Comparison of ENCODE assay signal across 13 mouse cellular contexts in the genomic region with DNA sequence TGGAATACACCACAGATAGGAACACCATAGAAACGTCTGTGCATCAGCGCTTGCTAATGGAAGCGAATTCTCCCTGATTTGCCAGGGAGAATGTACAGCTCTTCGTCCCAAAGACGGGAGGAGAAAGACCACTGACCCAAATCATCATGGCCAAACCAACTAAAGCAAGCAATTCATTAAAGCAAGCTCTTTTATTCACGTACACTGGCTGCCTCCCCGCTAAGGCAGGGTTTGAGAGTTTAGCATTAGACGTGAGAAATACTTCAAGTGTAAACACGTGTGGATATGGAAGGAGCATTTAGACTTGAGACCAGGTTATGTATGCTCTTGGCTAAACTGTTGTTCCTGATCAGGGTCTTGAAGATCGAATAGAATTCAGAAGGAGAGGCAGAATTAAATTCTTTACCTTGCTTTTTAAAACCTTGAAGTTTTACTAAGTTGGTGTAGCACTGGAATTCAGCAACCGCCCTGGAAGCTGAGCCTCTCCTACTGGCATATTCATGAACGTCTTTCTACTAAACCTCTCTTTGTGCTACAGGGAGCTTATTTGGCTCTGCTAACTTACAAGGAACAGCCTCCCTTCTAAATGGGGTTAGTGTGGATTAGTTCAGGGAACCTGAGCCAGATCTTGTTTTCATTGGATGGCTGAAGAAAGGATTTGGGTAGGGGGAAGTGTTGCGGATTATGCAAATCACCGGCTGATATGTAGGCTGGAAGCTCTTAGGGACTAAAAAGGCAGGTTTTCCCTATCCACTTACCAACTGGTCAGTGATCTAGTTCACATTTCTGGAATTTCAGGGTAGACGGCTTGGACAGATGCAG.
A peak's percentile ranks its signal among the peaks of the same experiment; 100 is the strongest.
DNase-seq lines count a peak whose midpoint lies in the region; ATAC-seq and TF ChIP-seq lines count a peak whose summit lies in the region.
"Had no signal": no experiment of that assay in that cellular context is flagged by ENCODE, and none has a peak within 500 bp of the region (broad histone marks: within the 10 kb centered on the region; RNA-seq: fewer than 3 reads in every experiment).

No protein-coding gene starts in this region.

- no peaks in the 10 kb centered on the region for H3K9me3 ChIP-seq in embryonic facial prominence, embryonic 10.5 days
- H3K9me3 ChIP-seq in hindbrain, embryonic 12.5 days (replicated peaks): no peaks in the 10 kb centered on the region
- no peaks in the 10 kb centered on the region for H3K9me3 ChIP-seq in midbrain, embryonic 14.5 days (ENCODE audit: control insufficient read depth, low read length)
- no peaks in the 10 kb centered on the region for H3K9me3 ChIP-seq in liver, embryonic 11.5 days (ENCODE audit: control insufficient read depth, low read length)

- TF ChIP-seq CTCF in brain, embryonic 14.5 days (IDR thresholded peaks at IDR 0.05; ENCODE audit: borderline replicate concordance, extremely low read depth, insufficient read depth, insufficient read length): no peak

- intact Hi-C loops in left cerebral cortex, postnatal 14 days (cut with DNase I): no loop called here

- H3K9ac ChIP-seq in hindbrain, embryonic 12.5 days: no peak overlapping the region
- no peak overlapping the region for H3K9ac ChIP-seq in midbrain, embryonic 14.5 days (replicated peaks; ENCODE audit: low read length)
- H3K9ac ChIP-seq in liver, embryonic 11.5 days (ENCODE audit: low read depth, low read length): no peak overlapping the region
- H3K9ac ChIP-seq: liver, postnatal 0 days had no signal

- no peak overlapping the region for H3K4me3 ChIP-seq in embryonic facial prominence, embryonic 10.5 days
- H3K4me3 ChIP-seq in hindbrain, embryonic 12.5 days: no peak overlapping the region
- H3K4me3 ChIP-seq in midbrain, embryonic 14.5 days (replicated peaks; ENCODE audit: low read depth, low read length): no peak overlapping the region
- no peak overlapping the region for H3K4me3 ChIP-seq in liver, embryonic 11.5 days (ENCODE audit: low read depth, low read length)
- H3K4me3 ChIP-seq: left cerebral cortex, adult 2 months had no signal

- 39% methylated on average over 15 of the region's 15 CpGs for WGBS in embryonic facial prominence, embryonic 10.5 days
- WGBS in hindbrain, embryonic 12.5 days: 45% methylated on average over 15 of the region's 15 CpGs
- 9% methylated on average over 15 of the region's 15 CpGs for WGBS in midbrain, embryonic 14.5 days
- WGBS in liver, embryonic 11.5 days: 59% methylated on average over 15 of the region's 15 CpGs

- H3K36me3 ChIP-seq in embryonic facial prominence, embryonic 10.5 days (replicated peaks): no peaks in the 10 kb centered on the region
- no peaks in the 10 kb centered on the region for H3K36me3 ChIP-seq in hindbrain, embryonic 12.5 days
- H3K36me3 ChIP-seq in midbrain, embryonic 14.5 days (ENCODE audit: control insufficient read depth, insufficient read depth, low read length): no peaks in the 10 kb centered on the region
- H3K36me3 ChIP-seq in liver, embryonic 11.5 days (ENCODE audit: control insufficient read depth, insufficient read depth, low read length): no peaks in the 10 kb centered on the region

- H3K4me1 ChIP-seq in embryonic facial prominence, embryonic 10.5 days: peaks cover 16% of the 10 kb centered on the region
- peaks cover 5% of the 10 kb centered on the region; the same call in 1 of the 2 replicates for H3K4me1 ChIP-seq in hindbrain, embryonic 12.5 days
- H3K4me1 ChIP-seq in midbrain, embryonic 14.5 days (ENCODE audit: control insufficient read depth, insufficient read depth, low read length): peaks cover 10% of the 10 kb centered on the region
- H3K4me1 ChIP-seq in liver, embryonic 11.5 days (replicated peaks; ENCODE audit: control insufficient read depth, insufficient read depth, low read length): no peaks in the 10 kb centered on the region

- H3K27me3 ChIP-seq in embryonic facial prominence, embryonic 10.5 days (replicated peaks; ENCODE audit: low read depth, poor library complexity, severe bottlenecking): peaks cover 8% of the 10 kb centered on the region
- H3K27me3 ChIP-seq in hindbrain, embryonic 12.5 days: no peaks in the 10 kb centered on the region; the same call in 1 of the 2 replicates
- H3K27me3 ChIP-seq in midbrain, embryonic 14.5 days (ENCODE audit: control insufficient read depth, insufficient read depth, low read length): no peaks in the 10 kb centered on the region
- no peaks in the 10 kb centered on the region for H3K27me3 ChIP-seq in liver, embryonic 11.5 days (replicated peaks; ENCODE audit: control insufficient read depth, insufficient read depth, low read length)

- no peak for ATAC-seq in hindbrain, embryonic 12.5 days (ENCODE audit: low FRiP score)
- peak; percentile 76; the same call in 1 of the 2 replicates for ATAC-seq in midbrain, embryonic 14.5 days (ENCODE audit: low FRiP score, low TSS enrichment)
- no peak for ATAC-seq in liver, embryonic 11.5 days (replicated peaks; ENCODE audit: low FRiP score)
- ATAC-seq: liver, postnatal 0 days had no signal

- no peak for TF ChIP-seq POLR2A in brain, embryonic 14.5 days (IDR thresholded peaks at IDR 0.05; ENCODE audit: borderline replicate concordance, extremely low read depth, insufficient read depth, insufficient read length, poor library complexity, severe bottlenecking)

- 0 out of 2 replicates have a peak overlapping the region, but pooled peaks have one; percentile 40 for H3K27ac ChIP-seq in embryonic facial prominence, embryonic 10.5 days (replicated peaks)
- peak overlapping the region; percentile 19; the same call in 1 of the 2 replicates for H3K27ac ChIP-seq in hindbrain, embryonic 12.5 days
- peak overlapping the region; percentile 38 for H3K27ac ChIP-seq in midbrain, embryonic 14.5 days (replicated peaks; ENCODE audit: low read depth, low read length)
- H3K27ac ChIP-seq in liver, embryonic 11.5 days (ENCODE audit: low read depth, low read length): no peak overlapping the region
- H3K27ac ChIP-seq: left cerebral cortex, adult 2 months had no signal

- H3K4me2 ChIP-seq in hindbrain, embryonic 12.5 days (replicated peaks): no peak overlapping the region
- H3K4me2 ChIP-seq in midbrain, embryonic 14.5 days (ENCODE audit: low read length): peak overlapping the region; percentile 1; the same call in 1 of the 2 replicates
- H3K4me2 ChIP-seq in liver, embryonic 11.5 days: no peak overlapping the region
- H3K4me2 ChIP-seq: heart, embryonic 11.5 days had no signal

- DNase-seq in brain, embryonic 14.5 days (ENCODE audit: low read depth): peak; percentile 95
- DNase-seq in embryonic facial prominence, embryonic 10.5 days (ENCODE audit: low spot score): no peak
- DNase-seq in midbrain, embryonic 14.5 days: peak; percentile 74
- no peak for DNase-seq in lung, postnatal 25 days (ENCODE audit: low spot score)
- no peak for DNase-seq in thymus, postnatal 36 days
- no peak for DNase-seq in liver, embryonic 11.5 days (ENCODE audit: low spot score)
- no peak for DNase-seq in left cerebral cortex, postnatal 14 days (ENCODE audit: low spot score in 2 of 2)
- DNase-seq: kidney, postnatal 14 days; liver, postnatal 0 days; thymus, postnatal 14 days had no signal

Comparison
In these comparisons a context has a peak if more than half of its experiments do, and no peak if none do; other contexts are left out.
1. DNase-seq: peak in brain, embryonic 14.5 days (single experiment) and midbrain, embryonic 14.5 days (single experiment); none in embryonic facial prominence, embryonic 10.5 days (single experiment), lung, postnatal 25 days (single experiment), thymus, postnatal 36 days (0 of 2), liver, embryonic 11.5 days (single experiment) and left cerebral cortex, postnatal 14 days (0 of 2).